Mouse (Mus musculus): ENCODE measurements around the gene Acad12.

Acad12 gene

DNA sequence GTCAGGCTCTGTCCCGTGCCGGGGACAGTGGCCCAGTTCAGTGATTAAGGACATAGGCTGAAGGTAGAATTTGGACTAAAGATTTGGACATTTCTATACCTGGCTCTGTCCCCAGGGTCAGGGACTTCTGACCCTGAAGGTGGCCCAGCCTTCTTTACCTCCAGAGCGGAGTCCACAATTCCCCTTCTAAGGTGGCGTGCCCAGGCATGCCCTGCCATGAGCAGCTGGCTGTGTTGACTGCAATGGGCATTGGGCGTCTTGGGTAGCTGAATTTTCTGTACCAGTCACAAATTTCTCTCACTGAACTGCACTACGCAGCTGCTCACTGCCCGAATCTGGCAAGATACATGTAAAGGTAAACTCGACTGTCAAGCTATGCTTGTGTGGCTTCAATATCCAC is 36.8 kb downstream of the Acad12 start:
- no peak for DNase-seq

DNA sequence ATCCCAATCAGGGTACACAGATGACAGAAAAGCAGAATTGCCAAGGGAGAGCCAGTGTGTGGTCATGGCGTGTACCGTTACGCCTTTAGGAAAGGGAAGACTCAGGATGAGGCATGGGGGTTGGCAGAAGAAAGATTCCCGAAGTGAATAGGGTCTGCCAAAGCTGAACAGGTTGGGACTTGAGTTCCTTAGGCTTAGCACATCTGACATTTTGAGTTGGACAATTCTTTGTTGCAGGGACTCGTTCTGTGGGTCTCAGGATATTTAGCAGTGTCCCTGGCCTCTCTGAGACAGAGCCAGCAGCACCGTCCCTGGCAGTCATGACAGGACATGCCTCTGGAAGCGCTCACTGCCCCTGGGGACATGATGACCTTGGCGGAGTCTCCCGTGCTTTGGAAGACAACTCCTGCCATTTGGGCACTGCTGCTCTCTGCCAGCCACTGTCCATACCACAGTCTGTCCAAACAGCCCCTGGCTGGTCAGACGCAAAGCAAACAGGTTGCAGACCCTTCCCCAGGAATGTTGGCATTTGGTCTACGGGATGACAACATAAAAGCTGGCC is 41.7 kb downstream of the Acad12 start:
- no peak for DNase-seq

DNA sequence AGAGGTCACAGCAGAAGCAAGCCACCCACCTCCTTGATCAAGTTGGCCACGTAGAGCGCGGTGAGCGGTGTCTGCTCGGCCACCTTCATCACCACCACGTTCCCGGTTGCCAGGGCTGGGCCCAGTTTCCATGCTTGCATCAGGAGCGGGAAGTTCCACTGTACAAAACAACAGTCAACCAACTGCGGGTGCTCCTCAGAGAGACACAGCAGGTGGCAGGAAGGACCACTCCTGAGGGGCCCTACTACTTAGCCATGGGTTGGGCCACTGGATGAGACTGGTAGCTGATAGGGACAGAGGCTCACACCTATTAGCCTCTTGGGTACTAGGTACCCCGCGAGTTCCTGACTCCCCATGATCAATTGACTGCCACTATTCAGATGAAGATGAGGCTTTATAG is 42.9 kb downstream of the Acad12 start:
- DNase-seq, result no peak

DNA sequence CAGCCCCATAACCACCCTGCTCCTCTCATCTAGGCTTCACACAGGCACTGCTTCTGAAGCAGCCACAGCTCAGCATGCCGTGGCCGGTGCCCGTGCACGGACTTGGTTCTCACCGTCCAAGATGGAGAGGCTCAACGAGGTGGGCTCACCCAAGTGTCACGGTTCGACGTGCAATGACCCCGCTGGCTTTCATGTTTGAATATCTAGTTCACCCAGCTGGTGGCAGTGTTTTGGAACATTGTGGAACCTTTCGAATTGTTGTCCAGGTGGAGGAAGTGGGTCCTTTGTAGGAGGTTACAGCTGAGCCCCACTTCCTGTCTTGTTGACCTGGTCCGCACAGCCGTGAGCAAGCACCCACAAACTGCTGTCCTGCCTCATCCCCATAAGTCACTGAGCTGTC is 44.6 kb downstream of the Acad12 start:
- peak; percentile 58 for DNase-seq

DNA sequence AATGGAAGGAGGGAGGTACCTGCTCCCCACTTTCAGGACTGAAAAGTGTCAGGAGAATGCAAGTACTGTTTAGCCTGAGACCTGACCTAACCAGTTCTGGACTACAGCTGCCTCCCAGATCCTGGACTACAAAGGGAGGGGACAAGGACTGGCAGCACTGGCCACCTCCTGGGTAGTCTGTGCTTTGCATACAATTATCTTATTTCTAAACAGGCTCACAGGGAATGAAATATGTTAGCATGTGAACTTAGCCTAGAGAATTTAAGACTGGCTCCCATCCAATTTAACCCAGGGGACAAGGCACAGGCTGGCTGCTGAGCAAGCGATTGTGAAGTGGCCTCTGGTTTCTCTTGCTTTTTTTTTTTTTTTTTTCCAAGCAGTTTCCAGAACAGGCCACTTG is 48.0 kb downstream of the Acad12 start:
- DNase-seq, result no peak

DNA sequence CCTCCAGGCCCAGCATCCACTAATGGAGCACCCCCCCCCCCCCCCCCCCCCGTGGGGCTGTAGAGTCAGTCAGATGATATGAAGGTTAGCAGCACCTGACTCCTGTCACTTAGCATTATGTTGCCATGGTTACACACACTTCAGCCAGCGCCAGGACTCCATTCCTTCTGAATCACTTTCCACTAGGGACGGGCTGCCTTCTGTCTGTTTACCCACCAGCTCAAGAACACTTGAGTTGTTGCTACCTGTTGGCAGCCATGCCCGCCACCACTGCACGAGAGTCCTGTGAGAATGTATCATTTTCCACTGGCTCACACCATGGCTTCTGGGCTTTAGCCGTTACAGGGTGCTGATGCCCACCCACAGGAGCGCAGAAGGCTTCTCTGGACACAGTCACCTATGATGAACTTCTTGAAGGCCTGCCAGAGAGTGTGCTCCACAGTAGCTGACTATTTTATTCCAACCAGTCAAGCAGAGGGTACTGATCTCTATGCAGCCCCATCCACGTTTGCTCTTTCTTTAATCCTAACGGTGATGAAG is 48.8 kb downstream of the Acad12 start:
- DNase-seq, result no peak

DNA sequence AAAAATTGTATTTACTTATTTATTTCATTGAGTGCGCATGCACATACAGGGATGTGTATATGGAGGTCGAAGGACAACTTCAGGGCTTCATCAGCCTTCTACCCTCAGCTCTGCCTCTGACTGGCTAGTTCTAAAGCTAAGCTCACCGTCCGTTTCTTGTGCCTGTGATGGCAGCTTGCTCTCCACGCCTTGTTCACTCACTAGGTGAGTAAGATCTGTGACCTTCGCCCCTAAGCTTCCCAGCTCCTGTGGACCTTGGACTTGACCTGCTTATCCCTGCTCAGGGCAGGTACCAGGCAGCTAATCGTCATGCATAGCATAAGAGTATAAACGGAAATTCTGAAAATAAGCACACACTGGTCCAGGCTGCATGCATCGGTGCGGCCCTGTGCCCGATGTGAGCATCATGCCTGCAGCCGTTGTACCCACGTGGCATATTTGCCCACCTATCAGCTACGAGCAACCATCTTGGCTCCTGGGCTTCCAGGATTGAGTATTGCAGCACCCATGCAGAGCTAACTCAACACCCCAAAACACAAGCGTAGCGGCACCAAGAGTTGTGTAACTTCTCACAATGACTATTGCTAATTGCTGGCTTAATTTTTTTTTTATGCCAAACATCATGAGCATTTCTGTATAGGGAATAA is 52.6 kb downstream of the Acad12 start:
- no peak for DNase-seq

DNA sequence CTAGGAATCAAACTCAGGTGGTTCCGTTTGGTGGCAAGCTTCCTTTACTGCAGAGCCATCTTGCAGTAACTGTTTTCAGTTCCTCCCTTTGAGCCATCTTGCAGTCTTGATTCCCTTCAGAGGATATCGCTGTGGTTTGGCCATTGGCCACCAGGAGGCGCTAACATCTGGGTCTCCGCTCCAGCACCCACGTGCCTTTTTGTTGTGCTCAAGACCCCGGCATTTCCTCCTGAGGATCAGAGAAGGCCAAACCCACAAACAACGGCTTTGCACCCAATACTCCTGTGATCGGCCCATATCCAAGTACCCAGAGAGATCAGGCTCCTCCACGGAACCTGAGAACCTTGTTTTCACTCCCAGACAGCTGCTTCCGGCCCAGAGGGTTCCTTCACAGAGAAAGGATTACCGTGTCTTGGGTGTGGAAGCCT is 54.3 kb downstream of the Acad12 start:
- DNase-seq, result peak; percentile 94

DNA sequence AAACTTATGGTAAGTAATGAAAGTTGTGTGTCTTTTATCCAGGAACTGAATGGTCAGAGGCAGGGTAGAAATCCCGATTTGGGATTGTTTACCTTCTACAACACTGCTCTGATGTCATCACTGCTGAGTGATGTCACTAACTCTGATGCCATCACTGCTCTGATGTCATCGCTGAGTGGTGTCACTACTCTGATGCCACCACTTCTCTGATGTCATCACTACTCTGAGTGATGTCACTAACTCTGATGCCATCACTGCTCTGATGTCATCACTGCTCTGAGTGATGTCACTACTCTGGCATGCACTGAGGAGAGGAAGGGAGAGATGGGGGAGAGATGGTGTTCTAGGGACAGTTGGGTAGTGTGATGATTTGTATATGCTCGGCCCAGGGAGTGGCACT is 56.3 kb downstream of the Acad12 start:
- no peak for DNase-seq

DNA sequence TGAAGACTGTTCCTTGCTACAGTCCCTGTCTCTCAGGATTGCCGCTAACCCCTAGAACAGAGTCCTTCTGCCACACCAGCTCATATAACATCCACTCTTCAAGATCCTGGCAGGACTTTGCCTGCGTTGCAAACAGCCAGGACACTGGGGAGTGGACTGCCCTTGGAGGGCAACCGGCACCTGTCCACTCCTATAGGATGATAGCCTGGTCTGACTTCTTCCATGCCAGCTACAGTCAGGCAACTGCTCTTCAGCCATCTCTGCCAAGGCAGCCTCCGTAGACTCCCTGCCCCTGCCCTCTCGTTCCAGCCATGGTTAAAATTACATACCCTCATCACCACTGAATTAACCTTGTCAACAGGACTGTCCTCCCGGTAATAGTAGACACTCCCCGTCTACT is 69.5 kb downstream of the Acad12 start:
- no peak for DNase-seq

DNA sequence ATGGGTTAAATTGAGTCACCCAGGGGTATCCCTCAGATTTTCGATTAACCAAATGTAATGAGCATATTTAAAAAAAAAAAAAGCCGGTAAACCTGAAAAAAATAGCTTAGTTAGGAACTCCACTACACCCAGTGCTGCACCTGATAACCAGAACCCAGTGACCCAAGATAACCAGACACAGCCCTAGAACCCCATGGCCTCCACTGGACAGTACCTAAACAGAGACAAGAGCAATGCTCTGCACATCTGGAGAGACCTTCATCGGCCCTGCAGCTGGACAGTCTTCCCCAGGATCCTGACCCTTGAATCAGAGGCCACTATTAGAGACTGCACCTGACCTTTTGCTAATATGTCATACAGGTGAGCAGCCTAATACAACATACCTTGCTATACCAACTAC is 71.7 kb downstream of the Acad12 start:
- no peak for DNase-seq

Measured in thymus, postnatal 25 days (tissue).